Mouse (Mus musculus): ENCODE data around the gene Aldh3a2.
"Not testable (repeated sequence)": the region's sequence is repeated elsewhere in the genome, so short reads cannot be mapped to it uniquely, and the experiment has no call there.

Gene Aldh3a2

DNA sequence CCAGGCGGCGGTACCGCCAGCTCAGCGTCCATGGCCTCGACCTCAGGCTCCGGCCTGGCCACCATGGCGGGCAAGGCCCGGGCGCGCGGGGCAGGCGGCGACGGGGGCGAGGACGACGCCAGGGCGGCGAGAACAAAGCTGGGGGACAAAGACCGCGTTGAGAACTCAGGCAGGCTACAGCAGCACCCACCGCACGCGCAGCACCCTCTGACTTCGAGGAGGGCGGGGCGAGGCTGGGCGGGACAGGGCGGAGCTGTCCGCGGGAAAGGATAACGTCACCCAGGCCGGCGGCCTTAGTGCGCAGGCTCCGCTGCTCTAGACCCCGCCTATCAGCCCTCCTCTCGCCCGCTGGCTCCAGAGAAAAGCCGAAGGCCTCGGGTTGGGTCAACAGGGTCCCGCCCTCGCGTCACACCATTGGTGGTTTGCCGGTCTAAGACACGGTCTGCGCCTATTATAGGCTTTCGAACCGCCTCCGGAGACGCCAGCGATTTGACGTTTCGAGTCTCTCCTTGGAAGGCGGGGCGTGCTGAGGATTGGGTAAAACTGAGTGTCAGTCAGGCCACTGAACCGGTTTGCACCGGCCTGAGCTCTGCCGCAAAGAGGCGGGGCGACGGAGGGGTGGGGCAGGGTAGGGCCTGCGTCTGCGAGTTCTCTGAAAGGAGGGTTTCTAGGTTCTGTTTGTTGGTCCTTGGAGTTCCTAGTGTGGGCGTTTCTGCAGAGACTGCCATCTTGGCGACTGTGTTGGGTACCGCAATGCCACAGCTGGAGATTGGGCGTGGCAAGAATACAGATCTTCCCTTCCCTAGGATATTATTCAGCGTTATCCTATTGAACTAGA is 92.2 kb downstream of the Aldh3a2 start, which contains the start of gene Usp22:
TSS of gene Usp22 (minus strand) at position 235 of the 838 bp plus-strand sequence.
- in situ Hi-C loops (cut with MboI, MseI), result no loop called here

- in situ Hi-C loops (cut with MboI, MseI), result no loop called here
These were observed 92.9 kb downstream of the Aldh3a2 start for GRCm38 (mm10) chr11:61174291-61174820.

DNA sequence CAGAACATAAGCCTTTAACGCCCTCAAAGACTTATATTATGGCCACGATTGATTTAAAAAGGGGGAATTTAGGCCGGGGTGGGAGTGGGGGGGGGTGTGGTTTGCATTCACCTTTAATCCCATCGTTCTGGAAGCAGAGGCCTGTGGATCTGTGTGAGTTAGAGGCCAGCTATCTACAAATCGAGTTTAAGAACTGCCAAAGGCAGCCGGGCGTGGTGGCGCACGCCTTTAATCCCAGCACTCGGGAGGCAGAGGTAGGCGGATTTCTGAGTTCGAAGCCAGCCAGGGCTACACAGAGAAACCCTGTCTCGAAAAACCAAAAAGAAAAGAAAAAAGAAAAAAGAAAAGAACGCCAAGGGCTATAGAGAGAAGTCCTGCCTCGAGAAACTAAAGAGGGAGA is 93.8 kb downstream of the Aldh3a2 start:
- in situ Hi-C loops (cut with MboI, MseI), result not testable (repeated sequence)

Measured in T-helper 1 cell (primary cell).